Mouse (Mus musculus) T-cell, adult 66 days (primary cell): Measurements from ENCODE around the gene Slc24a2. TPM values are rescaled to one million over a fixed set of nuclear protein-coding genes. Genes with fewer than 3 reads are reported as not detected.

Experiments
- total RNA-seq, 2 experiments: library from RNA; stranded (reverse); gene quantifications; 3 replicates in 1 of 2; 4 replicates in 1 of 2; pipeline ENCODE4 v1.2.4; 2023

The Slc24a2 gene
- not detected for total RNA-seq

GRCm38 (mm10) chr4:87229960-87230551 lies at the start of gene Slc24a2:
Gene Slc24a2 (minus strand): TSS chr4:87230477.

